In genomic region chr13:24988391-24988790, GRCm38 (mm10) we compare ENCODE assay signal across 8 mouse cellular contexts. TPM values are rescaled to one million over a fixed set of nuclear protein-coding genes. Genes with fewer than 3 reads are reported as not detected.
A peak's percentile ranks its signal among the peaks of the same experiment; 100 is the strongest.
DNase-seq lines count a peak whose midpoint lies in the region; ATAC-seq and TF ChIP-seq lines count a peak whose summit lies in the region.

No protein-coding gene starts in this region.

- no peak overlapping the region for H3K4me3 ChIP-seq in testis, adult 2 months (ENCODE audit: control insufficient read depth, low read depth, low read length)
- no peak overlapping the region for H3K4me3 ChIP-seq in hindbrain, postnatal 0 days (ENCODE audit: low read length)
- no peak overlapping the region for H3K4me3 ChIP-seq in midbrain, embryonic 11.5 days (ENCODE audit: low read depth, low read length)

- no peaks in the 10 kb centered on the region; the same call in 1 of the 2 replicates for H3K4me1 ChIP-seq in testis, adult 2 months (ENCODE audit: control insufficient read depth, insufficient read depth, low read length)
- H3K4me1 ChIP-seq in hindbrain, postnatal 0 days (ENCODE audit: insufficient read depth, low read length) = no peaks in the 10 kb centered on the region
- no peaks in the 10 kb centered on the region for H3K4me1 ChIP-seq in midbrain, embryonic 11.5 days (ENCODE audit: control insufficient read depth, insufficient read depth, low read length)

- intact Hi-C loops in left cerebral cortex, postnatal 4 days (cut with DNase I) = loop anchor here (5.0 kb wide), 1 partner anchor 51 kb away; the partner anchor contains the start of gene Aldh5a1

- no peak overlapping the region for H3K4me2 ChIP-seq in hindbrain, postnatal 0 days (ENCODE audit: low read depth, low read length)
- H3K4me2 ChIP-seq in midbrain, embryonic 11.5 days = no peak overlapping the region

- DNase-seq in testis, postnatal 14 days (ENCODE audit: low spot score) = no peak
- peak; percentile 56 for DNase-seq in cerebellum, adult 8-10 months
- DNase-seq in forelimb bud, embryonic 11.5 days (ENCODE audit: low read depth, low spot score) = peak; percentile 41
- peak; percentile 86 for DNase-seq in hindbrain, postnatal 0 days (ENCODE audit: low spot score)
- peak; percentile 70 for DNase-seq in left cerebral cortex, postnatal 4 days
- DNase-seq in midbrain, embryonic 11.5 days (ENCODE audit: low spot score, missing footprints) = peak; percentile 87
- peak; percentile 70 for DNase-seq in right cerebral cortex, postnatal 4 days

- 14% methylated on average over 7 of the region's 7 CpGs for WGBS in hindbrain, postnatal 0 days
- 44% methylated on average over 7 of the region's 7 CpGs for WGBS in midbrain, embryonic 11.5 days

- H3K27ac ChIP-seq in testis, adult 2 months (ENCODE audit: control insufficient read depth, insufficient read depth, low read depth, low read length) = no peak overlapping the region
- no peak overlapping the region for H3K27ac ChIP-seq in hindbrain, postnatal 0 days
- no peak overlapping the region for H3K27ac ChIP-seq in midbrain, embryonic 11.5 days (ENCODE audit: low read depth, low read length)

- no peak overlapping the region for H3K9ac ChIP-seq in hindbrain, postnatal 0 days (replicated peaks; ENCODE audit: low read length)
- H3K9ac ChIP-seq in midbrain, embryonic 11.5 days (ENCODE audit: low read length) = no peak overlapping the region

- no peak for TF ChIP-seq POLR2A in testis, adult 2 months (IDR thresholded peaks at IDR 0.05; ENCODE audit: control insufficient read depth, low read depth, low read length)

- H3K9me3 ChIP-seq in hindbrain, postnatal 0 days (ENCODE audit: low read length) = no peaks in the 10 kb centered on the region
- no peaks in the 10 kb centered on the region for H3K9me3 ChIP-seq in midbrain, embryonic 11.5 days (ENCODE audit: control insufficient read depth, low read length)

- 0 out of 2 replicates have a peak, but pooled peaks cover under 1% of the 10 kb centered on the region for H3K36me3 ChIP-seq in testis, adult 2 months (ENCODE audit: control insufficient read depth, insufficient read depth, low read length)
- H3K36me3 ChIP-seq in hindbrain, postnatal 0 days (ENCODE audit: insufficient read depth, low read length) = peaks cover 13% of the 10 kb centered on the region; the same call in 1 of the 2 replicates
- H3K36me3 ChIP-seq in midbrain, embryonic 11.5 days (ENCODE audit: control insufficient read depth, insufficient read depth, low read length) = peaks cover 3% of the 10 kb centered on the region; the same call in 1 of the 2 replicates

- ATAC-seq in hindbrain, postnatal 0 days = peak; percentile 88
- peak; percentile 55 for ATAC-seq in midbrain, embryonic 11.5 days (ENCODE audit: low FRiP score)

- peak; percentile 51; the same call in 1 of the 2 replicates for TF ChIP-seq CTCF in testis, adult 2 months (IDR thresholded peaks at IDR 0.05; ENCODE audit: control insufficient read depth, insufficient read depth, insufficient replicate concordance, low read depth, low read length)
- TF ChIP-seq CTCF in hindbrain, postnatal 0 days (IDR thresholded peaks at IDR 0.05; ENCODE audit: low read depth) = peak; percentile 89

- no peaks in the 10 kb centered on the region for H3K27me3 ChIP-seq in testis, adult 2 months (ENCODE audit: control insufficient read depth, insufficient read depth, low read length)
- no peaks in the 10 kb centered on the region for H3K27me3 ChIP-seq in hindbrain, postnatal 0 days (ENCODE audit: insufficient read depth, low read length)
- H3K27me3 ChIP-seq in midbrain, embryonic 11.5 days (ENCODE audit: control insufficient read depth, insufficient read depth, low read length) = no peaks in the 10 kb centered on the region

RNA-seq across cellular contexts. Expression of gene Mrs2, which starts 31.8 kb away (rescaled TPM):
- polyA plus RNA-seq in testis, adult 2 months (2012; rRNA removed) = 48.3 and 55.9 TPM in 2 replicates
- 19.1 and 27.2 TPM in 2 replicates for total RNA-seq in hindbrain, postnatal 0 days (2014; rRNA removed)
- polyA plus RNA-seq in hindbrain, postnatal 0 days (2015; fragmentation: Nextera tagmentation; extraction: Ambion mirVana) = 9.9 and 12.7 TPM in 2 replicates
- 10 to 100 TPM; 40.0 to 42.2 TPM for total RNA-seq in left cerebral cortex, postnatal 4 days (2021)
- 24.3 and 31.9 TPM in 2 replicates for polyA plus RNA-seq in midbrain, embryonic 11.5 days (2014; fragmentation: Nextera tagmentation; extraction: Ambion mirVana)

RNA-seq across cellular contexts. Expression of gene Gpld1, which starts 45.4 kb away (rescaled TPM):
- 1.3 TPM in 2 replicates for polyA plus RNA-seq in testis, adult 2 months (2012; rRNA removed)
- 5.4 and 8.4 TPM in 2 replicates for total RNA-seq in hindbrain, postnatal 0 days (2014; rRNA removed)
- 3.0 and 3.3 TPM in 2 replicates for polyA plus RNA-seq in hindbrain, postnatal 0 days (2015; fragmentation: Nextera tagmentation; extraction: Ambion mirVana)
- total RNA-seq in left cerebral cortex, postnatal 4 days (2021) = 1 to 10 TPM; 2.9 to 3.0 TPM
- polyA plus RNA-seq in midbrain, embryonic 11.5 days (2014; fragmentation: Nextera tagmentation; extraction: Ambion mirVana) = 0.23 and 0.47 TPM in 2 replicates

RNA-seq across cellular contexts. Expression of gene Aldh5a1, which starts 50.9 kb away (rescaled TPM):
- 0.58 and 0.83 TPM in 2 replicates for polyA plus RNA-seq in testis, adult 2 months (2012; rRNA removed)
- 46.3 and 53.9 TPM in 2 replicates for total RNA-seq in hindbrain, postnatal 0 days (2014; rRNA removed)
- polyA plus RNA-seq in hindbrain, postnatal 0 days (2015; fragmentation: Nextera tagmentation; extraction: Ambion mirVana) = 16.2 and 16.9 TPM in 2 replicates
- 10 to 100 TPM; 40.3 to 44.6 TPM for total RNA-seq in left cerebral cortex, postnatal 4 days (2021)
- polyA plus RNA-seq in midbrain, embryonic 11.5 days (2014; fragmentation: Nextera tagmentation; extraction: Ambion mirVana) = 8.6 and 9.1 TPM in 2 replicates
